Mouse (Mus musculus) testis, postnatal 14 days (tissue): Measurements from ENCODE around the gene B020031M17Rik.
"Not testable (repeated sequence)": the region's sequence is repeated elsewhere in the genome, so short reads cannot be mapped to it uniquely, and the experiment has no call there.

Experiments
- DNase-seq: peaks from one replicate; pipeline ENCODE4 v3.0.0; 2021; ENCODE audit warnings: low spot score

The B020031M17Rik gene

GRCm38 (mm10) chr13:119950706-119951105 is at the start of gene B020031M17Rik:
Gene B020031M17Rik, minus strand, starts transcription at chr13:119950806.
- DNase-seq, result not testable (repeated sequence)

GRCm38 (mm10) chr13:119999215-119999614 is 48.6 kb upstream of the B020031M17Rik start:
- DNase-seq, result not testable (repeated sequence)

GRCm38 (mm10) chr13:119998442-119999086 is 48.0 kb upstream of the B020031M17Rik start:
- DNase-seq, result not testable (repeated sequence)

GRCm38 (mm10) chr13:119991917-119992496 is 41.4 kb upstream of the B020031M17Rik start:
- DNase-seq, result not testable (repeated sequence)

GRCm38 (mm10) chr13:119991264-119991663 is 40.7 kb upstream of the B020031M17Rik start:
- DNase-seq, result not testable (repeated sequence)

- not testable (repeated sequence) for DNase-seq
Measured at GRCm38 (mm10) chr13:119969163-119969562, 18.6 kb upstream of the B020031M17Rik start.

- not testable (repeated sequence) for DNase-seq
Measured at GRCm38 (mm10) chr13:119968193-119968592, 17.6 kb upstream of the B020031M17Rik start.

- peak; percentile 6 for DNase-seq
Measured at GRCm38 (mm10) chr13:119965968-119966367, 15.4 kb upstream of the B020031M17Rik start.

GRCm38 (mm10) chr13:119965302-119965952 is 14.8 kb upstream of the B020031M17Rik start:
- DNase-seq, result not testable (repeated sequence)

- DNase-seq, result not testable (repeated sequence)
Measured at GRCm38 (mm10) chr13:119962856-119963255, 12.2 kb upstream of the B020031M17Rik start.

- DNase-seq, result not testable (repeated sequence)
Measured at GRCm38 (mm10) chr13:119955567-119955966, 5.0 kb upstream of the B020031M17Rik start.

- DNase-seq, result not testable (repeated sequence)
Measured at GRCm38 (mm10) chr13:119955089-119955488, 4.5 kb upstream of the B020031M17Rik start.

GRCm38 (mm10) chr13:119929172-119929571 is 21.4 kb downstream of the B020031M17Rik start, which contains the start of gene Gm21761:
Gene Gm21761, minus strand, starts transcription at chr13:119929272.
- DNase-seq, result not testable (repeated sequence)

GRCm38 (mm10) chr13:119924597-119925340 is 25.8 kb downstream of the B020031M17Rik start:
- DNase-seq, result not testable (repeated sequence)

GRCm38 (mm10) chr13:119916966-119917722 is 33.5 kb downstream of the B020031M17Rik start:
- DNase-seq, result not testable (repeated sequence)

- DNase-seq, result not testable (repeated sequence)
Measured at GRCm38 (mm10) chr13:119916449-119916848, 34.2 kb downstream of the B020031M17Rik start.
